Mouse (Mus musculus): ENCODE measurements around the gene Pik3r1. TPM values are rescaled to one million over a fixed set of nuclear protein-coding genes. Genes with fewer than 3 reads are reported as not detected.
A peak's percentile ranks its signal among the peaks of the same experiment; 100 is the strongest.

Pik3r1 gene
- total RNA-seq, 2 experiments from 2014 or later = 26.3 to 38.8 TPM

DNA sequence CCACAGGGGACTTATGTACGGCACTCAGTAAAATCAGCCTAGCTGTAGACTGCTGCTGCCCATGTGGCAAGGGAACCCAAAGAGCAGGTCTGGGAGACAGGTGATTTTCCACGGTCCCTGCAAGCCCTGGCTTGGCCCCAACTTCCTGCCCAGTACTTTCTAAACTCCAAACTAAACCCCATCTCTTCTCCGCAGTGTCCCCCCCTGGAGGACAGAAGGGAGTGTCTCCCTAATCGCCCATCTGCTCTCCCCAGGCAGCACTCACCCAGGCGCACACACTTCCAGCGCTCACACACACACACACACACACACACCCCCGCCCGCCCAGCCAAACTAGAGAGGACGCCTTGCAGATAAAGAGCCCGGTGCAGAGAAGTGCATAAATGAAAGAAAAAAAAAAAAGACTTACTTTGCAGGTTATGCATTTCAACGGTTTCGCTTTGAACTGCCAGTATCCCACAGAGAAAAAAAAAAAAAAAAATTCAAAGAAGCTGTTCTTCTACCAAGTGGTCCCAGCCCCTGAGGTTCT, 74.0 kb downstream of the Pik3r1 start:
- intact Hi-C loops (cut with DNase I; ENCODE audit: low total_unique reads) = no loop called here
- peak; percentile 39 for DNase-seq

DNA sequence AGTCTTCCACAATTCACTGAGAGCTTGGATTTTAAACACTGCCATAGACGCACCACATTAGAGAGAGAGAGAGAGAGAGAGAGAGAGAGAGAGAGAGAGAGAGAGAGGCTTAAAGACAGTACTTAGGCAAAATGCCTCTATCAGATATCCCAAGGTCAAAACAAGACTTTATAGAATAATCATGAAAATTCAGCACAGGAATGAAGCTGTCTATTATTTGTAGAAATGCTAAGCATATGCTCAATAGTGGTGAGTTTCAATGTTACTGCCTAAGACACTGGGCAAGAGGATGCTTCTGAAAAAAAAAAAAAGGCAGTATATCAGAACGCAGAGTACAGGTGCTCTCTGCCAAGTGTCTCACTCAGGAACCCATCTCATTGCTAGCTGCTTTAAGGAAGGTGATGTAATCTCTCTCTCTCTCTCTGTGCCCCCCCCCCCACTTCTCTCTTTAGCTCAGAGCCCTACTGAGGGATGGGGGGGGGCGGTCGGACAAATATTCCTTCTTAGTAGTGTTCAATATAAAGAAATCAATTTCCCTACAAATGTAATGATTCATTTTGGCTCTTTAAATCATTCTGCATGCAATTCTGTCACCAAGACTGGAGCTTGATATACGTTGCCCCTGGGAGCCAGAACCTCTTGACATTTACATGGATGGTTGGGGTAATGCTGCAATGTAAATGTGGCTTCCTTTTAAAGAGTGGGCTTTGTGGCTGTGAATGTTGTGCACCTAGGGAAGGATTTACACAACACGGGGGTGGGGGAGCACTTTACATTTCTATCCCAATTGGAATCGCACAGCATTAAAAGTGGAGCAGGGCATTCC, 74.9 kb downstream of the Pik3r1 start:
- DNase-seq = no peak
- intact Hi-C loops (cut with DNase I; ENCODE audit: low total_unique reads) = no loop called here

DNA sequence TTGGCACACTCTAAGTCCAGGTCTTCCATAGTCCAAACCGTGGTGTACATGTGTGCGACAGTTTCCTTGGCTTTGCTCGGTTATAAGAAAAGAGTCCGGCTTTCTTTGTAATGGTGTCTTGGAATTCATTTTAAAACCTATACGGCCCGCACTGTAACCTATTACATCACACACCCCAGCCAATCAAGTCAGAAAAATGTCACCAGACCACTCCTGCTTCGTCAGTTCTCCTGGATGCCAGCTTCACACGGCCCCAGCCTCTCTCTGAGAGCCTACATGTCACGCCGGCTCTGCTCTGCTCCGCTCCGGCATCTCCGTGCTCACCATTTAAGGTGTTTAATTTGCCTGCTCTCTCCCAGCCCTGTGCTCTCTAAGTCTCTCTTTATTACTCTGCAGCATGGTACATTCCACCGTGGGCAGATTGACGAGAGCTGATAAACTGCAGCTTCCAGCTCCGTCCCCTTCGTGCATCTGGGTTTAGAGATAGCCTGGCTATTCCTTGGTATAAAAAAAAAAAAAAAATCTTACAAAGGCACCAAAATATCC, 75.7 kb downstream of the Pik3r1 start:
- no peak for DNase-seq
- intact Hi-C loops (cut with DNase I; ENCODE audit: low total_unique reads) = no loop called here

DNA sequence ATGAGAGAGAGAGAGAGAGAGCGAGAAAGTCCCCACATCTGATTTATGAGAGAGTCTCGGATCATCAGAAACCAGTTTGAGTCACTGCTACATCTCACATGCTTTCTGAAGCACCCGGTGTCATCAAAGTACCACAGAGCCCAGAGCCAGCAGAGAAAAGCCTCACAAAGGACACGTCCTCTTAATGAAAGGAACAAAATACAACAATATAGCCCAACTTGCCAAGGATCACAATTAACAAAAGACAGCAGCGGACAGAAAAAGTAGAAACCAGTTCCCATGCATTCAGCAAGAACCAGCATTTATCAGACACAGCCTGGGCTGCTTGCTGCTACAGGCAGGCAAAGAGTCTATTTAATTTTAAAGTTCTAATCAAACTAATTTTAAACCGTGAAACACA, 76.3 kb downstream of the Pik3r1 start:
- intact Hi-C loops (cut with DNase I; ENCODE audit: low total_unique reads) = no loop called here
- DNase-seq = no peak

DNA sequence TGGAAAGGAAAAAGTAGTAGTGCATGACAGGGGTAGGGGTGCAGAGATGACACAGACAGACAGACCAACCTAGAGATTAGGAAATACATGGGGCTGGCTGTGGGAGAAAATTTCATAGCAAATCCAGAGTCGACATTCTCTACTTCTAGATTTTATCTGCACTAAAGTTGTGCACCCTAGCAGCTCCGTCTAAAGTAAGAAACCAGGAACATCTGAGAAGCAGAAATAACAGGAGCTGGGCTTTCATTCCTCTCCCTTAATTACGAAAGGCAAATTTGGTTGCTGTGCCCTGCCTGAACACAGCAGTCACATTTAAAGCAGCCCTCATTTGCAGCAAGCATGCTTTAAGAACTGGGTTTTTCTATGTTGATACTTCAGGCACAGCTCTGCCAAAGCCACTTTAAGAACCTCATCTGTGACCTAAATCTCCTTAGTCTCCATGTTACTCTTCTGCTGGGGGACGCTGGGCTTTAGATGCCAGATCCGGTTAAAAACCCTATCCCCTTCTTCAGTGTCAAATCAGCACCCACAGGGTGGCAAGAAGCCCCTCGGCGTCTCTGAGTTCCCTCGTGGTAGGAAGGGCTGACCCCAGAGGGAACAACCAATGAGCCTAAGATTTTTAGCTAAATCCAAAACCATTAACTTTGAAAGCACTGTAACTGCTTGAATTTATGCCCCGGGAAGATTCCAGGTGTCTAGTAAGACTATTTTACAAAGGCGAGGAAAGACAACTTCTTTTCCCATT, 76.9 kb downstream of the Pik3r1 start:
- DNase-seq = no peak
- intact Hi-C loops (cut with DNase I; ENCODE audit: low total_unique reads) = no loop called here

DNA sequence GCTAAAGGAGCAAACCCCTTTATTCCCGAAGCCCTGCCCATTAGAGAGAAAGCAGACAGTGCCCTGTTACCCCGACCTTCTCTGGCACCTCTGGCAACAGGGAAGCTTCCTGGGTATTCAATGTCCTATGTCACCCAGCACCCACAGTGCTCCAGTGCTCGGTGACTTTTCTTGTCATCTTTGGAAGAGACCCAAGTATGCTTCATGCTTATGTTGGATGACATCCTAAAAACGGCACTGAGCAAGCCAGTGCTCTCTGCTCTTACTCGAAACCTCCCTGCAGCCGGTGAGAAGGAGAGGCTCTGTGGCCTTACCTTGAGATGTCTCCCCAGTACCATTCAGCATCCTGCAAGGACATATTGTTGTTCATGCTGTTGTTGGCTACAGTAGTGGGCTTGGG, 77.8 kb downstream of the Pik3r1 start:
- DNase-seq = no peak

DNA sequence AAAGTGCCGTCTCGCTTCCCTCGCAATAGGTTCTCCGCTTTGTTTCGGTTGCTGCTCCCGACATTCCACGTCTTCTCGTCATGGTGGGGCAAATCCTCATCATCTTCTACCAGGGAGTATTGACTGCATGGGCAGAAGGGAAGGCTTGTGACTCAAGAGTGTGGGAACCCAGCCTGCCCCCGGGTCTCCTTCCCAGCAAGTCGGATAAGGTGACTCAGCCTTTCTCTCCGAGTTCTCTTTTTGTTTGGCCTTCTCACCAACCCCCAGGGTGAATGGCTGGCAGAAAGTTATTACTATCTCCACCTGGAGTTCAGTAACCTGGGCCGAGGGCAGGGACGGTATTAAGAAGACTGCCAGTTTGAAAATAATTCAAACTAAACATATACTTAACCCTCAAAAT, 81.8 kb downstream of the Pik3r1 start:
- intact Hi-C loops (cut with DNase I; ENCODE audit: low total_unique reads) = no loop called here
- no peak for DNase-seq

More for the DNA sequence above, 77.8 kb downstream of the Pik3r1 start:
- intact Hi-C loops (cut with DNase I; ENCODE audit: low total_unique reads) = no loop called here

DNA sequence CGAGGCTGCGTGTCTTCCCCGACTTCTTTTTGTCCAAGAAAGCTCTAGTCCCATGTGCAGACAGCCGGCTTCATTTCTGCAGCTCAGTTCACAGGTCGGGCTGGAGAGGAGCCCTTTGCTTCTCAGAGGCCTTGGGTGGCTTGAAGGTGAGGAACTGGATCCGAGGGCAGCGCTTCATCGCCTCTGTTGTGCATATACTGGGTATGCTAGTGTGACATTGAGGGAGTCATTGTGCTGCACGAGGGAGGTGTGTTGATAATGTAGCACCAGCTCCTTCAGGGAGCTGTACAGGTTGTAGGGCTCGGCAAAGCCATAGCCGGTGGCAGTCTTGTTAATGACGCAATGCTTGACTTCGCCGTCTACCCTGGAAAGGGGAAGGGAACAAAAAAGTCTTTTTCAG, 83.3 kb downstream of the Pik3r1 start:
- intact Hi-C loops (cut with DNase I; ENCODE audit: low total_unique reads) = no loop called here
- no peak for DNase-seq

DNA sequence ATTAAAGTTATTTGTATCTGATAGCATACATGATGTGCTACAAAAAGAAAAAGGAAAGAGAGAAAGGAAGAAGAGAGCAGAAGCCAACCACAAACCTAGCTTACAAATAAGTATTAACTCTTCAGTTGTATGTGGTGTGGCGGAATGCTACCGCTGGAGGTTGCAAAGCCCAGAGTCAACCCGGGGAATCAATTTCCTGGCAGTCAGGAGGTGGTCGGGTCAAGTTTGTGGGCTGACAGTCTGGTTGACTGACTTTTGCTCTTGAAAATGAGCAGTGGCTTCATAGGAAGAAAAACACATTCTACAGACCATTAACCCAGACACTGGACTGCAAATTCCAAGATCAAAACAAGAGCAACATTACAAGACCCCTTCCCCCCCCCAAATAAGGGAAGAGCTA, 85.6 kb downstream of the Pik3r1 start:
- intact Hi-C loops (cut with DNase I; ENCODE audit: low total_unique reads) = no loop called here

DNA sequence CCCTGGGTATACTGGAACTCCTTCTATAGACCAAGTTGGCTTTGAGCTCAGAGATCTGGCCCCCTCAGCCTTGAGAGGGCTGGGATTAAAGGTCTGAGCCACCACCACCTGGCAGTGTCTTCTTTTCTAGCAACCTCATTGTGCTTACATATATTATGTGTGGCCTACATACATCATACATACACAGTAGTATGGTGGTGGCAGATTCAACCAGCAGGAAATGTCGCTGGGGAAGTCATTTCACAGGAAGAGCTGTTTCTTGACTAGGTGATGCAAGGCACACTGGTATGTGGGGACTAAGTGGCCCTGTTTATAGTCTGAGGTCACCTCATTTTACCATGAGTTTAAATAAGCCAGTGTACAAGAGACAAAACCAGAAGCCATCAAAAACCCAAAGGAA, 87.9 kb downstream of the Pik3r1 start:
- intact Hi-C loops (cut with DNase I; ENCODE audit: low total_unique reads) = no loop called here
- no peak for DNase-seq

More for the DNA sequence above, 85.6 kb downstream of the Pik3r1 start:
- no peak for DNase-seq

DNA sequence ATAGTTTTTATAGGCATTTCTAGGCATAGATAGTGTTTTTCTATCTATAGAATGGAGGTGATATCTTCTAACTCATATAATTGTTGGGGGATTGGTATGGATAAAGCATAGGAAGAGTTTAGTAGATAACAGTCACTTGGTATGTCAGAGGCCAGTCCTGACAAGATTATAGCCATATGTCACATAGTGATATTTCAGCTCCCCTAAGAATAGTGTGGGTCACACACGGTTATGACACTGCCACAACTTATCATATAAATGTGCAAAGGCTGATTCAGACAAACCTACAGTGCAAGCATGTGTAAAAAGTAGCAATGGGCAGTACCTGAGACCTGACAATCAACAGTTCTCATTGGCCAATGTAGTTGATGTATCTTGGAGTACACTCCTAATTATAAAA, 89.0 kb downstream of the Pik3r1 start:
- intact Hi-C loops (cut with DNase I; ENCODE audit: low total_unique reads) = no loop called here
- DNase-seq = no peak

DNA sequence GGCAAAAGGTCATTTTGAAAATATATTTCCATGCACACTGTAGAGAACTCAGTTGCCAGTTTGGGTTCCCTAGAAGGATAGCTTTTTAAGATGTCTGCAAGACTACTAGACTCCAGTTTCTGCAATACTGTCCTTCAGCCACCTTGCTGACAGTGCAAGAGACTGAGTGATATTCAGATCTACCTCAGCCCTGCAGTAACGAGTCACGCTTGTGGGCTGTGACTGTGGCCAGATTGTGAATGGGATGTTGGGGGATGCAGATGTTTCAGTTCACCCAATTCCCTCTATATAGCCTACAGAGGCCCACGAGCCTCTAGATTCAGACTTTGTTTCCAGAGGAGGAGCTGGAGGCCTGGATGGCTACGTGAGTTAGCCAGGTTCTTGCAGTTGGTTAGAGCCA, 90.0 kb downstream of the Pik3r1 start:
- intact Hi-C loops (cut with DNase I; ENCODE audit: low total_unique reads) = no loop called here
- no peak for DNase-seq

DNA sequence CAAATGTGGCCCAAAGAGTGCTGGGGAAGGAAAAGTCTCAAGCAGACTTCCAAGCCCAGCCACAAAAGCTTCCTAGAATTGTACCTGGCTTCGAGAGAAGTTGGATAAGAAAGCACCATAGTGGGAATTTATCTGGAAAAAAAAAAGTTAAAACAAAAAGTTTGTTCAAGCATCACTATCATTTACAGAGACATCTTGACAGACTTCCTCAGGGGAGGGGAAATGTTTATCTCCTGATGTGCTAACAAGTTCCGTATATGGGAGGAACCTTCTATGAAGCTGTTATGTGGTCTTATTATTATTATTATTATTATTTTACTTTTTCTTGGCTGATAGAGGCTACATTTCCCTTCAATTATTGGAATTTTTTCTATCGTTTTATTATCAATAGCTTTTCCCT, 94.1 kb downstream of the Pik3r1 start:
- intact Hi-C loops (cut with DNase I; ENCODE audit: low total_unique reads) = no loop called here

DNA sequence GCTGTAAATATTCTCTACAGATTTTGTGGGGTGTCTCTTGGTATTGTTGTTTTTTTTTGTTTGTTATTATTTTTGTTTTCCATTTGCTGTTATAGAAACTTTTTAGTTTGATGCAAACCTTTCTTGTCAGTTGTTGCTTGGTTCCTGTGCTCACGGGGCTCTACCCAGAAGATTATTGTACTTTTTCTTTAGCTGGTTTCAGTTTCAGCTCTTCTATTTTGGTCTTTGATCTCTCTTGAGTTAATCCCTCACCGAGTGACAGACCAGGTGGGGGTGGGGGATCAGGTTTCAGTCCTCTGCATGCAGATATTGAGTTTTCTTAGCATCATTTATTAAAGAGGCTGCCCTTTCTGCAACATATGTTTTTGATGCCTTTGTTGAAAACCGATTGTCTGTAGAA, 99.2 kb downstream of the Pik3r1 start:
- no peak for DNase-seq
- intact Hi-C loops (cut with DNase I; ENCODE audit: low total_unique reads) = no loop called here

More for the DNA sequence above, 94.1 kb downstream of the Pik3r1 start:
- no peak for DNase-seq

DNA sequence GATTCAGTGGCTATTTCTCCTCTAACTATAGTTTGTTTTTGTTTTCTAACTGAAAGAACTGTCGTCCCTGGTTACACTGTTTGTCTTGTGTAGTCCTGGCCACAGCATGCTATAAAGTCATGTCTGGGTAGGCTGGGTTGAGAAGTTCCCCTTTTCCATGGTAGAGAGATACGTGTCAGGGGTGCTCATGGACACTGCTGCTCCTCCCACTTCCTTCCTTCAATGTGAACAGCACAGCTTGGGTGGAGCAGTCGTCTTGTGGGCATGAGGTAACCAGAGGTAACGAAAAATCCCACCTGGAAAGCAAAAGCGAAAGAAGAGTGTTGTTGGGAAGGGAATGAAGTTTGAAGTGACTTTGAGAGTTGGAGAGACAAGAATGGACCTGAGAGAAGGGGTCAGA, 104.0 kb downstream of the Pik3r1 start:
- no peak for DNase-seq
- intact Hi-C loops (cut with DNase I; ENCODE audit: low total_unique reads) = no loop called here

DNA sequence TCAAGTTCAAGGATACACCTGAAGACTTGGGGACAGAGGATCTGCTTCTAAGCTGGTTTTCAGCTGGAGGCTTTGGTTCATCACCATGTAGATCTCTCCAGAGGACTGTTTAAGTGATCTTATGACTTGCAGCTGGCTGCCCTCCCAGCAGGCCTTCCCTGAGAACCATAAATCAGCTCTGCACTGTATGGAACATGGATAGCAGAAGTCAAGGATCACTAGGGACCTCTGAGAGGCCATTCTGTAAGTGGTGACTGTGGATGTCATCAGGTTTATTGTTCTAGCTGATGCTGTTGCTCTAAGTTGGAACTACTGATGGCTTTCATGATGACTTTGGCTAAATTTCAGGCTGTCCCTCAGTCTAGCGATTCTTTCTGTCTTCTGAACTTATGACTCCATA, 105.1 kb downstream of the Pik3r1 start:
- DNase-seq = no peak
- intact Hi-C loops (cut with DNase I; ENCODE audit: low total_unique reads) = no loop called here

DNA sequence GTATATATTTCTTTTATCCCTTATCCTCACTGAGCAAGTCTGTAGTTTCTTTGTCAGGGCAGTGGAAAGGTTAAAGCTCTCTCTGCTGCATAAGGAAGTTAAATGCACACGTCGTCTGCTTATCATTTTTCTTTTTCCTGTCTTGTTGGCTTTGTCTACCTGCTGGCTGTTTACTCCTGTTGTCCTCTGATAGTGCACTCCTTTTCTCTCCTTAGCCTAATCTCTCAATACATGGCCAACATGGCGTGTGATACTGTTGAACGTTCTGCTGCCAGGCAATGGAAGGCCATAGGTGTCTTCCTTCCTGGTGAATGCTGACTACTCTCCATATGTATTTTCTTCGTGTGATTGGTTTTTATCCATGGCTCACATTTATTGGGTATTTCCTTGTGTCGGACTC, 106.5 kb downstream of the Pik3r1 start:
- DNase-seq = no peak
- intact Hi-C loops (cut with DNase I; ENCODE audit: low total_unique reads) = no loop called here

DNA sequence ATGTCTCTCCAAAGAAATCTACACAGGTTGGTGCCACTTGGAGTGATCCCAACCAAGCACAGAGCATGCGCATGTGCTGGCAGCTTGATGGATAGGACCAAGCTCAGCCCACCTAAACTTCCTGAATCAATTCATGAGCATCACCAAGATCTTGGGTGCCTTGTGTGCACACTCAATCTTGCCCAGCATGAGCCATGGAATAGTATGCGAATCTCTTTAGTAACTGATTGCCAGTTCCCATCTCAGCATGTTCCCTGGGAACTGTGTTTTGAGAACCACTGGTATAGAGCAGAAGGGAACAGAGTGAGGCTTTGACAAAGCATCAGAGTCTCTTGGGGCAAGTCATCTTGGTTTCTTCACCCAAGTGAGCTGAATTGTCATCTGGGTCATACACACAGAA, 107.8 kb downstream of the Pik3r1 start:
- no peak for DNase-seq
- intact Hi-C loops (cut with DNase I; ENCODE audit: low total_unique reads) = no loop called here

DNA sequence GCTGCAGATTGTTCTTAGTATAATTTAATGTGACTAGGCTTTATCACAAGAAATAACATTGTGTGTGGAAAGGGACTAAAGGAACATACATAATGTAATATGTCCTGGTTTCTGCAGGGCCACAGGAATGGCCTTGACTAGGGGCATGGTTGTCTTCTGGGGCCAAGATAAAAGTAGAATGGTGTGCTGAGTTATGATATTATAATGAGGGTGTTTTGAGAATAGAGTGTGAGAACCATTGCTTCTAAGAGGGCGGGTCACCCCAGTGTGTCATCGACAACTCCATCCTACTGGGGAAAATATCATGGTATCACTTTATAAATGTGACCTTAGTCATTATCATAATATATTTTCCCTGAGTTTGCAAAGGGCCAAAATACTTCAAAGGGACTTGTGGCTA, 115.9 kb downstream of the Pik3r1 start:
- intact Hi-C loops (cut with DNase I; ENCODE audit: low total_unique reads) = no loop called here
- no peak for DNase-seq

DNA sequence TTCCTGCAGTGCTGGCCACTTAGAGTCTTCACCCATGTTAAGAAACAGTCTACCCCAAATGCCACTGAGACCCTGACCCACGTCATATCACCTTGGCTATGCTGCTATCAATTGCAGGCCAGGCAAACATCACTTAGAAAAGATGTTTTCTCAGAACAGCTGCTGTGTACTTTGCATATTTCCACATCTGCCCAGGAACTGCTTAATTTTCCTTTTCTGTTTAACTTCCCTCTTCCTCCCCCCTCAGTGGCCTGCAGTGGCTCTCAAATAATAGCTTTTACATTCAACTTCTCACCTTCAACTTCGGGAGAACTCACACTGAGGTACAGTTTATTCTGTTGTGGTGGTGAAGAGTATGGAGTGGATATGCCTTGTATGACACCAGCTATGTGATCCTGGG, 126.4 kb downstream of the Pik3r1 start:
- no peak for DNase-seq
- intact Hi-C loops (cut with DNase I; ENCODE audit: low total_unique reads) = no loop called here

DNA sequence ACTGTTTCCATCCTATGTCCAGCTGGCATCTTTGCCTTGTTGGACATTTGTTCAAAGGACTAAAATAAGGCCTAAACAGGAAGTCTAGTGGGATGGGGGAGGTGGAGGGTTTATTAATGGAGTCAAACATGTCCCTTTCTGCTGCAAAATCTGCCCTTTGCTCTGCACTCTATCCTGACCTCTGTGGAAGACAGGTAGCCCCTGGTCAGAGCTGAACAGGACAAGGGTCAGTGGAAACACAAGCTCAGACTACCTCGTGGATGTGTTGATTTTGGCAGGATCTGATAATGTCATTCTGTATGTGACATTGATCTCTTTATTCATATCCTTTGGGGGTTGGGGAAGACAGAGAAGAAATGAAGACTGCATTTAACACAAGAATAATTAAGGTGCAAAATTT, 132.2 kb downstream of the Pik3r1 start:
- intact Hi-C loops (cut with DNase I; ENCODE audit: low total_unique reads) = no loop called here
- DNase-seq = no peak
